Mouse (Mus musculus) liver, postnatal 0 days (tissue): ENCODE measurements around the gene Rgl2. TPM values are rescaled to one million over a fixed set of nuclear protein-coding genes. Genes with fewer than 3 reads are reported as not detected.

ENCODE experiments used
- ATAC-seq: fragments of 200-750 bp; cut with Nextera tagmentation; 2 replicates; pipeline ENCODE4 v1.8.0; 2017; ENCODE audit warnings: mild to moderate bottlenecking, moderate library complexity
- DNase-seq: peaks from one replicate; pipeline ENCODE4 v3.0.0-alpha.2; 2016
- H3K27ac ChIP-seq: fragments of 300-500 bp; sonication (generic); 2 replicates; pipeline ENCODE4 v1.5.1; 2014; ENCODE audit warnings: antibody characterized with exemption, moderate library complexity, mild to moderate bottlenecking, low read depth
- H3K27me3 ChIP-seq: fragments of 300-500 bp; sonication (generic); 2 replicates; pipeline ENCODE4 v1.6.1; 2014; ENCODE audit warnings: low read length, control low read depth, mixed read lengths; ENCODE audit not compliant: insufficient read depth
- H3K36me3 ChIP-seq: fragments of 300-500 bp; sonication (generic); replicated peaks from 2 replicates; pipeline ENCODE4 v1.6.1; 2014; ENCODE audit warnings: mild to moderate bottlenecking, control low read depth, low read length, moderate library complexity, mixed read lengths; ENCODE audit not compliant: insufficient read depth
- H3K4me1 ChIP-seq: fragments of 300-500 bp; sonication (generic); 2 replicates; pipeline ENCODE4 v1.6.1; 2014; ENCODE audit warnings: antibody characterized with exemption, mild to moderate bottlenecking, control low read depth; ENCODE audit not compliant: insufficient read depth
- H3K4me2 ChIP-seq: fragments of 300-500 bp; sonication (generic); 2 replicates; pipeline ENCODE4 v1.6.1; 2014; ENCODE audit warnings: low read depth, mild to moderate bottlenecking, low read length, moderate library complexity, mixed read lengths
- H3K4me3 ChIP-seq: fragments of 300-500 bp; sonication (generic); 2 replicates; pipeline ENCODE4 v1.5.1; 2014; ENCODE audit warnings: low read depth, low read length
- H3K9ac ChIP-seq: fragments of 300-500 bp; sonication (generic); replicated peaks from 2 replicates; pipeline ENCODE4 v1.6.1; 2014; ENCODE audit warnings: mild to moderate bottlenecking, moderate library complexity
- H3K9me3 ChIP-seq: fragments of 300-500 bp; sonication (generic); 2 replicates; pipeline ENCODE4 v1.6.1; 2016; ENCODE audit warnings: mild to moderate bottlenecking, control low read depth, low read length, mixed read lengths
- CTCF ChIP-seq: sonication (generic); IDR thresholded peaks from 2 replicates; pipeline ENCODE4 v1.5.1; 2016; ENCODE audit warnings: antibody characterized with exemption, low read depth
- EP300 ChIP-seq: IDR thresholded peaks from 2 replicates; pipeline ENCODE4 v1.6.1; 2016; ENCODE audit warnings: antibody characterized with exemption, low read depth, mild to moderate bottlenecking
- WGBS: fragments of 180-500 bp; shearing (Covaris S2); extraction: QIAGEN DNeasy Blood & Tissue Kit; methylation state at CpG from one replicate; pipeline ENCODE4 v1.1.7; 2014; ENCODE audit not compliant: insufficient replicate concordance; 5-methylcytosine and 5-hydroxymethylcytosine counted together
- polyA plus RNA-seq: library from polyadenylated mRNA; unstranded; fragments of >200 nt; fragmentation: Nextera tagmentation; extraction: Ambion mirVana; gene quantifications from 2 replicates; pipeline ENCODE4 v1.2.1, GENCODE M21; 2015

Gene Rgl2
- polyA plus RNA-seq, 1 experiment from 2014 or later: 6.8 TPM

GRCm38 (mm10) chr17:33965846-33966550 is 36.7 kb downstream of the Rgl2 start:
- Histone ChIP-seq H3K4me2 (no peak overlapping the region), H3K9me3 (peaks cover 7% of the 10 kb centered on the region; the same call in 1 of the 2 replicates), H3K9ac (no peak overlapping the region), H3K4me1 (no peaks in the 10 kb centered on the region), H3K36me3 (peaks cover 12% of the 10 kb centered on the region), H3K27me3 (no peaks in the 10 kb centered on the region), H3K4me3 (no peak overlapping the region), H3K27ac (no peak overlapping the region)
- no peak for DNase-seq
- no peak for TF ChIP-seq CTCF
- no peak for TF ChIP-seq EP300
- 84% methylated on average over 16 of the region's 16 CpGs for WGBS
- no peak for ATAC-seq

DNA sequence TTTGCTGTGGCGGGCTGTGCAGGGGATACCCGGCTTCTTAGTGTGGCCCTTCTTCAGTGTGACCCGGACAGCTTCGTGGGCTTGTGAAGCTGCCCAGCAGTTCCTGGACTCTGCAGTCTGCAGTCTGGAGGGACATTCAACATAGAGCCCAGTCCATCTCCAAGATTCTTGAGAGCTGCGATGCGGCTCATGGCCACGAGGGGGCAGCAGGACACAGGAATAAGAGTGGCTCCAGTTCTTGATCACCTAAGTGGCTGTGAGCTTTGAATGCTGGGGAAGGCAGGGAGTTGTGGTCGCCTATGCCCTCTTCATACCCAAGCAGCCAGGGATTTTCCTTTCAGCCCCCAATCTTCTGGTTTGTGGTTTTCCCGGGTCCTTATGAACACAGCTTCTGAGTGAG is 39.1 kb downstream of the Rgl2 start:
- Histone ChIP-seq H3K4me2 (no peak overlapping the region), H3K27me3 (no peaks in the 10 kb centered on the region), H3K27ac (no peak overlapping the region), H3K4me3 (no peak overlapping the region), H3K9me3 (peaks cover 7% of the 10 kb centered on the region; the same call in 1 of the 2 replicates), H3K9ac (no peak overlapping the region), H3K36me3 (peaks cover 6% of the 10 kb centered on the region; the same call in 1 of the 2 replicates), H3K4me1 (no peaks in the 10 kb centered on the region)
- TF ChIP-seq EP300: no peak
- peak; percentile 96 for TF ChIP-seq CTCF
- DNase-seq (peak; percentile 89), ATAC-seq (peak; percentile 83)
- WGBS: 2% methylated on average over 9 of the region's 9 CpGs

DNA sequence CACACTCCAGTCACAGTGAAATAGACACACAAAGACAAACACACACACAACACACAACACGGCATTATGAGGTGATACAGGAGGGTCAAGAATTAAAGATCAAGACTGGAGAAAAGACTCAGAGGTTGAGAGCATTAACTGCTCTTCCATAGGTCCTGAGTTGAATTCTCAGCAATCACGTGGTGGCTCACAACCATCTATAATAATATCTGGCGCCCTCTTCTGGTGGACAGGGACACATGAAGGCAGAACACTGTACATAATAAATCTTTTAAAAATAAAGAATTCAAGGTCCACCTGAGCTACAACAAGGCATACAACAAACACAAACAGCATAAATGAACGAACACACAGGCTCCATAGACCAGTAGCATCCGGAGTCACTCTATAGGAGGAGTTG is 39.6 kb downstream of the Rgl2 start:
- WGBS: 33% methylated on average over 5 of the region's 5 CpGs
- ATAC-seq (peak; percentile 78), DNase-seq (no peak)
- no peak overlapping the region for H3K9ac ChIP-seq
- H3K27ac ChIP-seq: no peak overlapping the region
- H3K27me3 ChIP-seq: no peaks in the 10 kb centered on the region
- H3K36me3 ChIP-seq: peaks cover 6% of the 10 kb centered on the region; the same call in 1 of the 2 replicates
- no peak overlapping the region for H3K4me3 ChIP-seq
- H3K9me3 ChIP-seq: peaks cover 7% of the 10 kb centered on the region; the same call in 1 of the 2 replicates
- no peak for TF ChIP-seq EP300
- TF ChIP-seq CTCF: peak; percentile 53
- H3K4me2 ChIP-seq: no peak overlapping the region
- no peaks in the 10 kb centered on the region for H3K4me1 ChIP-seq

DNA sequence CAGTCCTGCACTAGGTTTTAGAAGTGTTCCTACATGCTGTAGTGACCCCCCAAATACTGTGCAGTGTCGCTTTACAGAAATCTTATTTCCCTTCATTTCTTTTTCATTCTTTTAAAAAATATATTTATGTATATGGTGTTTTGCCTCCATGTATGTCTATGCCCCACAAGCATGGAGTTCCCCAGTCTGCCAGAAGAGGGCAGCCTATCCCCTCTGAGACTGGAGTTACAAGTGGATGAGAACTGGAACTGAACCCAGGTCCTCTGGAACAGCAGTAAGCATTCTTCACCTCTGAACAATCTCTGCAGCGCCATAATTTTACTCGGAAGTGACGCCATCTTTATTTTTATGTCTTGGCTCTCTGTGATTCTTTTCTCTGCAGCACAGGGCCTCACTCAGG is 40.1 kb downstream of the Rgl2 start:
- H3K27me3 ChIP-seq: no peaks in the 10 kb centered on the region
- no peak overlapping the region for H3K27ac ChIP-seq
- no peak overlapping the region for H3K4me3 ChIP-seq
- 78% methylated on average over 4 of the region's 4 CpGs for WGBS
- ATAC-seq (no peak), DNase-seq (no peak)
- no peaks in the 10 kb centered on the region for H3K4me1 ChIP-seq
- no peak overlapping the region for H3K9ac ChIP-seq
- no peak overlapping the region for H3K4me2 ChIP-seq
- H3K9me3 ChIP-seq: peaks cover 7% of the 10 kb centered on the region; the same call in 1 of the 2 replicates
- peaks cover 6% of the 10 kb centered on the region; the same call in 1 of the 2 replicates for H3K36me3 ChIP-seq
- TF ChIP-seq EP300: no peak
- TF ChIP-seq CTCF: peak; percentile 57

GRCm38 (mm10) chr17:33972691-33973090 is 43.3 kb downstream of the Rgl2 start:
- no peak overlapping the region for H3K27ac ChIP-seq
- peaks cover under 1% of the 10 kb centered on the region; the same call in 1 of the 2 replicates for H3K27me3 ChIP-seq
- H3K4me1 ChIP-seq: no peaks in the 10 kb centered on the region; the same call in 1 of the 2 replicates
- peaks cover 7% of the 10 kb centered on the region; the same call in 1 of the 2 replicates for H3K9me3 ChIP-seq
- DNase-seq (no peak), ATAC-seq (no peak)
- H3K36me3 ChIP-seq: no peaks in the 10 kb centered on the region
- H3K4me3 ChIP-seq: no peak overlapping the region
- H3K4me2 ChIP-seq: no peak overlapping the region
- 13% methylated on average over 1 of the region's 1 CpGs for WGBS
- no peak overlapping the region for H3K9ac ChIP-seq
- TF ChIP-seq CTCF (no peak), EP300 (no peak)

DNA sequence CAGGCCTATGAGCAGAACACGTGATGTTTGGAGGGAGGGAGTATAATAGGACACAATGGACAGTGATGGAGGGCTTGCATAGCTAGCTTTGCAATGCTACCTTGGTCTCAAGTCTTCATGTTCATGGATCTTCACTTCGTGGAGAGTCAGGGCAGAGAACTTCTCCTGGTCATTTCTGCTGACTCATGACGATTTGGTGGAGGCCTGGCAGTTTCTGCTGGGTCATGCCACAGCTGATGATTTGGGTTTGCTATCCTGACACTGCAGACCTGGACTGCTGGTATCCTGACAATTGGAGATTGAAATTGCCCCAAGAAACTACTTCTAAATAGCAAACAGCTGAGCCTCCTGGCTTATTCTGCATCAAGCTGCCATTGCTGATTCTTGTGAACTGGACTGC is 44.2 kb downstream of the Rgl2 start:
- Histone ChIP-seq H3K4me1 (peaks cover 7% of the 10 kb centered on the region; the same call in 1 of the 2 replicates), H3K27ac (no peak overlapping the region), H3K27me3 (peaks cover 7% of the 10 kb centered on the region; the same call in 1 of the 2 replicates), H3K36me3 (no peaks in the 10 kb centered on the region), H3K4me3 (no peak overlapping the region), H3K4me2 (no peak overlapping the region), H3K9ac (no peak overlapping the region), H3K9me3 (peaks cover 7% of the 10 kb centered on the region; the same call in 1 of the 2 replicates)
- ATAC-seq: no peak
- DNase-seq: no peak
- WGBS: 61% methylated on average over 3 of the region's 3 CpGs
- peak; percentile 50 for TF ChIP-seq EP300
- TF ChIP-seq CTCF: no peak
